Mouse (Mus musculus): ENCODE data around the gene Atp6v1fnb.
A peak's percentile ranks its signal among the peaks of the same experiment; 100 is the strongest.

Atp6v1fnb gene

DNA sequence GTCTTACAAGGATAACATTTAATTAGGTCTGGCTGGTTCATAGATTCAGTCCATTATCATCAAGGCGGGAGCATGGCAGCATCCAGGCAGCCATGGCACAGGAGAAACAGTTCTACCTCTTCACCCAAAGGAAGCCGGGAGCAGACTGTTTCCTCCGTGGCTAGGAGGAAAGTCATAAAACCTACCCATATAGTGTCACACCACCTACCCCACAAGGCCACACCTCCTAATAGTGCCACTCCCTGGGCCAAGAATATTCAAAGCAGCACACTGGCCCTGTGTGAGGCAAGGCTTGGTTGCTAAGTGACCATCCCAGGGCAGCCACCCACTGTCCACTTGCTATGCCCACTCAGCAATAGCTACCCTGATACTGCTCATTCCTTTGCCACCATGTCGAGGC is at the start of gene Atp6v1fnb:
Atp6v1fnb (plus strand) TSS at position 301 of the 400 bp plus-strand sequence.
- no peak for DNase-seq (ENCODE audit: low read depth, low spot score)

DNA sequence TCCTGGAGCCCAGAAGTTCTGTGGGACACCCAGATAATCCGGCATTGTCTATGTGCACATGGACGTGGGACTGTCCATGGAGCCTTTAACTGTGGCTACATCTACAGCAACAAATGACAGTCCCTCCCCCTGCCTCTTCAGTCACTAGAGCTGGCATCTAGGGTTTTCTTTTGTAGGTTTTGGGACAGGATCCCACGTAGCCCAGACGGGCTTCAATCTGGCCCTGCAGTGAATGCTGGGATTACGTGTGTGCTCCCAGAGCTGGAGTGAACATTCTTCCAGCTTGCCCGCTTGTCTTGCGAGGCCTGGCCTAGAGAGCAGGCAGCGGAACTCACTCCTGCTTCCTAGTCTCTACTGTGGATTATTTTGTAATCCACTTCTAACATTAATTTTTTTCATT is 46.1 kb upstream of the Atp6v1fnb start:
- no peak for DNase-seq (ENCODE audit: low read depth, low spot score)

DNA sequence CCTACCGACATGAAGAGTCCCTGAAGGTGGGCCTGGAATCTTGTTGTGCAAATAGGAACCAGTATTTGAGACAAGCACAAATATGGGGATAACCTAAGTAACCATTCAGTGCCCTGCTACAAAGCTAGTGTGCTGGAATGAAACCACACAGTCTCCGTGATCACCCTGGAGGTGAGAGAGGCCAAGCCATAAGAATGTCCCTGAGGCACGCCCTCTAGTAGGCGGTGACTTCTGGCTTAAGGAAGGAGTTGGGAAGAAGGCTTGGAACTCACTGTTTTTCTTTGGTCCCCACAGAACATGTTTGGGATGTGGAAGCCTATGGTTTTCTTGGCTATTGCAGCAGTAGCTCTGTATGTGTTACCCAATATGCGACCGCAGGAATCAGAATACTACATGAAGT is 44.9 kb upstream of the Atp6v1fnb start:
- no peak for DNase-seq (ENCODE audit: low read depth, low spot score)

DNA sequence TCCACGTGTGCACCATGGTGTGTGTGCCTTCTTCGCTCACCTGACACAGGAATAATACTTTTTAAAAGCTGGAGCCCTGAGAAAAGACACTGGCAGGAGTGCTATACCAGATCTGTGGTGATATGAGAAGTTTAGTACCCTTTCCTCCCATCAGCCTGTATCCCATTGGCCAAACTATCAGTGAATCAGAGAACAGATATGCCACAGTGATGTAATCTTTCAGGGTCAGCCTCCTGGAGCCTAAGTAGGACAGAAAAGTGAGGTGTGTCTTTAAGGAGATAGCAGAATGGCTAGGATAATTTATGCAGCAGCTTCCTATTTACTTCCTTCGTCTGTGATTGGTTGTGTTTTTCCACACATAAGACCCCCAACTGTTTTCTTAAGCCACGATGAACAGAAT is 43.1 kb upstream of the Atp6v1fnb start:
- DNase-seq (ENCODE audit: low read depth, low spot score), result no peak

DNA sequence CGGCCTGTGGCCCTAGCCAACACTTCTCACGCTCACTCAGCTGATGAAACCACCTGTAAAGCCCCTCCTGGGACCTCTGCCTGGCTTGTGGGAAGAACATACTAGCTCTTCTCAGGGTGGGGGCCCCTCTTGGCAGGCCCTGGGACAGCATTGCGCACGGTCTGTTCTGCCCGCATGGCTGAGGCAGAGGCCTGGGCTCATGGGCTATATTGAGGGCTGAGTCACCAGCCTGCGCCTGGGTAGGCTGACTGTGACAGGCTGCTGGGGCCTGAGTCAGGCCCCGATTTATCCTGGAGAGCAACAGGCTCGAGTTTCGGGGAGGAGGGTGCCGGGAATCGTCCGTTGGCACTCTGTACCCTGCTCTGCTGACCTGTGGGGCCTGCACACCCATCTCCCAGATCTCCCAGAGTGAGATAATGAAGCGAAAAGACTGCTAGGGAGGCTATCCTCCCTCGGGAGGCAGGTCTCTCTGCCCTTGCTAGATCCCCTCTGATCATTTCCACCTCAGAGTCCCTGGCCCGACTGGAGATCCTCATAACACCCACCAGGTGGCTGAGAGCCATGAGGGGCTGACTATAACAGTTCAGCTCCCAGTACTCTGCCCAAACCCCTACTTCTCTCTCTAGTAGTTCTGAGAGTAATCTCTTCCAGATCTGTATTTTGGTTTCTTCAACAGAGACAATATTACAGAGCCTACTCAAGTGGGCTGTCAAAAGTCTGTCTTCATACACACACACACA is 40.4 kb upstream of the Atp6v1fnb start:
- no peak for DNase-seq (ENCODE audit: low read depth, low spot score)

DNA sequence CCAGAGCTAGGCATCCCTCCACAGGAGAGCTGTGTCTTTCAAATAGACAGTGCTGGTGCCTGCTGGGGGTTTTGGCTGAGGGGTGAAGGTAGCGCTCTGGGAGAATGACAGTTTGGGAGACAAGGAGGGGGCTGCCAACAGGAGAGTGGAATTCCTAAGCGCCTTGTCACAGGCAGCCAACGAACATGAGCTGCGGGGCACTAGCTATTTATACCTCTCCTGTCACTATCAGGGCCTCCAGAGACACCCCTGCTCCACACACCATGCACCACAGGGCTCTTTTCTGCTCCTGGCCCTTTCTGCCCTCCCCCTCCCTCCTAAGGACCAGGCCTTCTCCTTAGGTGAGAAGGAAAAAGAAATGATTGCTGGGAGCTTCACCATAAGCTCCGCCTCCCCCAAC is 39.8 kb upstream of the Atp6v1fnb start:
- no peak for DNase-seq (ENCODE audit: low read depth, low spot score)

DNA sequence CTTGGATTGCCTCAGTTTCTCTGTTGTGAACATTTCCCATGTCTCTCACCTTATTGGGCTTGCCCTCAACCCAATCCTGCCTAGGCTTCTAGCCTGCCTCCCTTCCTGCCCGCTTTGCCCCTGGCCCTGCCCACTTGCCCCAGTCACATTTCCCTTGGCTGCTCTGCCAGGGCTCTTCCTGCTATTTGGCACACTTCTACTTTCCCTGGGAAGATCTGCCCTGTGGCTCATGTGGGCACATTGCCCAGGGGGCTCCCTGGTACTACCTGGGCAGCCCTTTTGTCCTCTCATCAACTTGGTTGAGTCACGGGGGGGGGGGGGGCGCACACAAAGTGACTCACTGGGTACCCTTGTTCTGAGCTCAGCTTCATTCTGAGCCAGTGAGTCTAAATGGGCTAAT is 39.1 kb upstream of the Atp6v1fnb start:
- no peak for DNase-seq (ENCODE audit: low read depth, low spot score)

DNA sequence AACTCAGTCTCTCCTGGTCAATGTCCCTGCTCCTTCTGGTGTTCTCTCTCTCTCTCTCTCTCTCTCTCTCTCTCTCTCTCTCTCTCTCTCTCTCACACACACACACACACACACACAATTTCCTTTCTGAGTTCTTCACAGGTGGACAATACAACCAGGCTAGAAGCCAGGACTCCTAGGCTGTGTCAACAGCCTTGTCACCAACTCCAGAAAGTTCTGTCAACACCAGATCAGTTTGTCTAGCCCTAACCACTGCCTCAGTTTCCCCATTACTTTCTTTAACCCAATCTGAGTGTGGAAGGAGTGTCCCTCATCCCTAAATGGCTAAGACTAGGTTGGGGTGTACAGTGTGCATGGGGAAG is 38.6 kb upstream of the Atp6v1fnb start:
- no peak for DNase-seq (ENCODE audit: low read depth, low spot score)

DNA sequence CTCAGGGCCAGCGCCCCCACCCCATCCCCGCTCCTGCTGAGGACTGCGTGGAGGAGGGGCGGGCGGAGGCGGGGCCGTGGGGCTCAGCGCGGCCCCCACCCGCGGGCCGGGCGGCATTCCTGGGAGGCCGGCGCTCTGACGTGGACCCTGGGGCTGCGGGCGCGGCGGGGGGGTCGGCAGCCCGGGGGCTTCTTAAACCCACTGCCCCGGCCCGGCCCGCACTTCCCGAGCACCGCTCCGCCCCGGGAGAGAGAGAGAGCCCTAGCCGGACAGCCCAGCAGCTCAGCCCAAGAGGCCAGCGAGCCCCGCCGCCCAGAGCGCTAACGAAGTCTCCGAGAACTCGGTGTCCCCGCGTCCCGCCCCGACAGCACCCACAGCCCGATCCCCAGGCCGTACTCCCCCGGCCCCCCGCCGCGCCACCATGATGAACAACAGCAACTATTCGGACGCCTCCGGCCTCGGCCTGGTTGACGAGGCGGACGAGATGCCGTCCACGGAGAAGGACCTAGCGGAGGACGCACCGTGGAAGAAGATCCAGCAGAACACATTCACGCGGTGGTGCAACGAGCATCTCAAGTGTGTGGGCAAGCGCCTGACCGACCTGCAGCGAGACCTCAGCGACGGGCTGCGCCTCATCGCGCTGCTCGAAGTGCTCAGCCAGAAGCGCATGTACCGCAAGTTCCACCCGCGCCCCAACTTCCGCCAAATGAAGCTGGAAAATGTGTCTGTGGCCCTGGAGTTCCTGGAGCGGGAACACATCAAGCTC is 38.0 kb upstream of the Atp6v1fnb start, which contains the start of gene Flnc:
Flnc (plus strand) TSS at position 219 of the 766 bp plus-strand sequence.
- no peak for DNase-seq (ENCODE audit: low read depth, low spot score)

DNA sequence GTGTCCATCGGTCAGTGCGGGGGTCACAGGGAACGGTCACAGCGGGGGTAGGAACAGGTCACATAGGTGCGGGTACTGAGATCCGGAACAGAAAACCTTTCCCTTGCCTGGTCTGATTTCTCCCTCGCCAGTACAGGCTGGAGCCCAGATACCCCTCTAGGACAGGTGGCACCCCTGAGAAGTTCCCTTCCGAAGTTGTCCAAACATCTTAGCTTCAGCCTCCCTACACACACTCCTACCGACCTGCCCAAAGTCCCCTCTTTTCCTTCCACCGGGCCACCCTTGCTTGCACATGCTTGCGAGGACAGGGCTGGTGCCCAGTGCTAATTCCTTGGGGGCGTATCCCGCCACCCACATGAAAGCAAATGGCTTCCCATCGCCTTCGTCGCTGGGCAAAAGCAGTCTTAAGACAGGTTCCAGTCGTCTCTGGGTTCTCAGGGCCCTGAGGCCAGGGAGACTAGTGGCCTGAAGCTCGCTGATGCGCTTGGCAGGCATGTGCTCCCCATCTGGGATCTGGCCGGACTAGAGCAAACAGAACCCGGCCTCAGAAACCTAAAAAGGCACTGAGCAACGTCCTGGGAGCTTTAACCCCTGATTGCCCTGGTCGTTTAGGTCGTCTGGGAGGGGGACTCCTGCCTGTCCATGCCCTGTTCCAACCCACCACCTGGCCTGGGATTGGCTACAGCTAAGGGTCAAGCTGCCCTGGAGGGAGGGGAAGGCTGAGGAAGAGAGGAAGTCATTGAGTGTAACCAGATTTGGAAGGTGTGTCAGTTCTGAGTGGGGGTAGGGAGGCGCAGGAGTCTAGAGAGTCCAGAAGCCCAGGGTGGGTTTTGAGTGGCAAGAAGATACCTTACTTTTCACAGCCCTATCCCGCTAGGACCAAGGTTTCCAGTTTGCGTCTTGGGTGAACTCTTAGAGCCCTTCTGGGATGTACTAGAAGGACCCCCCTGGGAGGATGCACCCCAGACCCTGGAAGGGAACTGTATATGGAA is 37.1 kb upstream of the Atp6v1fnb start:
- no peak for DNase-seq (ENCODE audit: low read depth, low spot score)

DNA sequence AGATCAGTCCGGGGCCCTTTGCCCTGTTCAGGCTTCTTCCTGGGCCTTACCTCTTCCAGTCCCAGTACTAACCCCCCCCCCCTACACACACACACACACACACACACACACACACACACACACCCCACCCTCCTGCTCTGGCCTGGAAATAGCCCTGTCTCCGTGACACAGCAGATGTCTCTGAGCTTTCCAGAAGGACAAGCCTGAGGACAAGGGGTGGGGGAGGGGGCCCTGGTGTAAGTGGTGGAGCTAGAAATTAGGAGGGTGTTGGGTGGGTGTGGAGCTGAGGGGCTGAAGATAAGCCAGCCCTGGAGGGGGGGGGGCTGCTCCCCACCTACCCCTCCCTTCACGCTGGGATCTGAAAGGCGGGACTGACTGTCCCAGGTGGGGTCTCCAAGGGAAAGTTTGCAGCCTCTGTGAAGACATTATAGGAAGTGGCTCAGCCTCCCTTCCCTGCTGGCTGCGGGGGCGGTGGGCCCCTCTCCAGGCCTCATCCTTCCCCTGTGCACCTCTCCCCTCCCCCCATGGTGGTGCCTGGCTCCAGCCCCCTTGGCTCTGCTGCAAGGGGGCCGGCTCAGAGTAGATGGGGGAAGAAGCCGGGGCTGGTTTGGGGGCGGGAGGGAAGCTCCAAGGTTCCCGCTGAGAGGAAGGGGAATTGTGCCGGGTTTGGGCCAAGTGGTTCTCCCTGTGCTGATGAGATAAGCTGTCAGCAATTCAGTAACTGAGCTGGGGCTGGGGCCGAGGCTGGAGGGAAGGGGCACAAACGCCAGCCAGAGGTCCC is 36.1 kb upstream of the Atp6v1fnb start:
- DNase-seq (ENCODE audit: low read depth, low spot score), result no peak

DNA sequence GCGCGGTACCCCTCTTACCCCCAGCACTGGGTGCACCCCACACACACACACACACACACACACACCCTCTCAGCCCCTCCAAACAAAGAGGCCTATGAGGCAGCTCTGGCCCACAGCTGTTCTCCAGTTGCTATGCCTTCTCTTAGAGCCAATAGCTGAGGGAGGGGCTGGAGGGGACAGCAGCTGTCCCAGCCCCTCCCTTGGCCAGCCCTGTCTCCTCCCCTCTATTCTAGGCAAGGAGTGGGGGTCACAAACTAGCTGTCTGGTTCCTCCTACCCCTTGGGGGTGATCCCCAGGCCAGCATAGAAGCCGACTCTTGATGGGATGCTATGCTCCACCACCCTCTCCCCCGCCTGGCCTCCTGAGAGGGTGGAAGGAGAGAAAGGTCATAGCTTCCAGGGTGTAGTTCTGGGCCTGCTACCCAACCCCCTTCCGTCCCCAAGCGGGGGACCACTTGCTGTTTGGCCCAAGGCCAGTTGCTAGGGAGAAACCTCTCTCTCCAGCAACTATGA is 35.2 kb upstream of the Atp6v1fnb start:
- no peak for DNase-seq (ENCODE audit: low read depth, low spot score)

DNA sequence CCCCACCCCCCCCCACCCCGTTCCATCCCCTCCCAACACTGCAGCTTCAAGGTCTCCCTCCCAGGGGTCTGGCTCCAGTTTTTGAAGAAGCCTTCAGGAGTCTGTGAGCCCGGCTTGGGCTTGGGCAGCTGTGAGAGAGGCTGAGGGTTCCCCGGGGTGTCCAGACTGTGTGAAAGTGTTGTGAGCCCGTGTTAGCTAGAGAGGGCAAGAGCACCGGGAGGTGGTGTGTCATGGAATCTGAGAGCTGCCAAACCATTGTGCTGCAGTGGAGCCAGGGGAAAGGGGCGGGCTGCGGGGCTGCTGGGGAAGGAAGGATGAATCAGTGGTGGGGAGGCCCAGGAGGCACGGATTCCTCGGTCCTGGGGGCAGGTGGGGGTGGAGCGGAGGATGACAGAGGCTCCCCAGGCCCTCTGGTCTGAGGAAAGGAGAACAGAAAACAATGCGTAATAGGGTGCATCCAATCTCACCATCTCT is 34.7 kb upstream of the Atp6v1fnb start:
- no peak for DNase-seq (ENCODE audit: low read depth, low spot score)

DNA sequence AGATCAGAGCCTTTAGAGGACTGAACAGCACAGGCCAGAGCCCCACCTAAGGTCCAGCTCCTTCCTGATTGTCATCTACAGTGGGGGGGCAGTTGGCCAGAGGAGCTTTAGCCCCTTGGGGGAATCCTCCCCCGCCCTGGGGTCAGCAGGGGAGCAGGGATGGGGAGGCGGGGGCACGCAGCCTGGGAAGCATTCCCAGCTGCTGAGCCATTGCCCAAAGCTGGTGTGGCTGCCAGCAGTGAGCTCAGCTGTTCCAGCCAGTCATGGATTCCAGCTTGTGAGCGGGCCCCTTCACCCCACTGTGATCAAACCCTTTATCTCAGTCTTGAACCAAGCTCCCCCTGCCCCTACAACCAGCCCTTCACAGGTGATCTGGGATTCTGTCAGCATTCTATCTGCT is 32.0 kb upstream of the Atp6v1fnb start:
- no peak for DNase-seq (ENCODE audit: low read depth, low spot score)

DNA sequence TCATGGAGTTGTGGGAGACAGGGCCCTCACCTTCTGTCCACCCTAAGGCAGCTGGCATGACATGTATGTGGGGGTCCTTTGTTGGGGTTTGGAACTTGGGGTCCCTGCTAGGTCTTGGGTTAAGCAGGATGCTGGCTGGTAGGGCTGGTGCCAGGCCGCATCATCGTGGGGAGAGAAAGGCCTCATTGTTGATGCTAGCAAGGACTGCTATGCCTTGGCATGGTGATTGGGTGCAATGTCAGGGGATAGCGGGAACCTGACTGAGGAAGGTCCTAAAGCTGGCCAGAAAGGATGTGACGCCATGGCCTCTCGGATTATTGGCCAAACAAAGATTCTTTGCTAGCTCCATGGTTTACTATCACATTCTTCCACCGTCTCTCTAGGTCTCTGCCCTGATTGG is 31.4 kb upstream of the Atp6v1fnb start:
- DNase-seq (ENCODE audit: low read depth, low spot score), result no peak

DNA sequence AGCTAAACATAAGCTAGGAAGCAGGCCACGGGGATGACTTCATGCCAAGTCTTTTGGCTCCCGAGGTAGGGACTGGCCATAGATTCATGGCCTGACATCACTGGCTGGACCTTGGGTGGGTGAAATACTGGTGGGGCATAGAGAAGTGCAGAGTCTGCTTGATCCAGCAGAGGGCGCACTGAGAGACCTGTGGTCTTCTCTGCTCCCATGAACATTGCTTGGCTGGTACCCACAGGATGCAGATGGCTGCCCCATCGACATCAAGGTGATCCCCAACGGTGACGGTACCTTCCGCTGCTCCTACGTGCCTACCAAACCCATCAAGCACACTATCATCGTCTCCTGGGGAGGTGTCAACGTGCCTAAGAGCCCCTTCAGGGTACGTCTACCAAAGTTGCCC is 26.5 kb upstream of the Atp6v1fnb start:
- DNase-seq (ENCODE audit: low read depth, low spot score), result peak; percentile 35

DNA sequence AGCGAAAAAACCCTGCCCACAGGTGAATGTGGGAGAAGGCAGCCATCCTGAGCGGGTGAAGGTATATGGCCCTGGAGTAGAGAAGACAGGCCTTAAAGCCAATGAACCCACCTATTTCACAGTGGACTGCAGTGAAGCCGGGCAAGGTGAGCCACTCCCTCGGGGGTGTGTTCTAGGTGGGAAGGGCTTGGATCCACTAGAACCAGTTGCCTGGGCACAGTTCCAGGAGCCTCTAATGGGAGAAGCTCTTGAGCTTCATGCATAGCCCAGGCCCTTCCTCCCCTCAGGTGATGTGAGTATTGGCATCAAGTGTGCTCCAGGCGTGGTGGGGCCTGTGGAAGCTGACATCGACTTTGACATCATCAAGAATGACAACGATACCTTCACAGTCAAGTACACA is 25.9 kb upstream of the Atp6v1fnb start:
- no peak for DNase-seq (ENCODE audit: low read depth, low spot score)

DNA sequence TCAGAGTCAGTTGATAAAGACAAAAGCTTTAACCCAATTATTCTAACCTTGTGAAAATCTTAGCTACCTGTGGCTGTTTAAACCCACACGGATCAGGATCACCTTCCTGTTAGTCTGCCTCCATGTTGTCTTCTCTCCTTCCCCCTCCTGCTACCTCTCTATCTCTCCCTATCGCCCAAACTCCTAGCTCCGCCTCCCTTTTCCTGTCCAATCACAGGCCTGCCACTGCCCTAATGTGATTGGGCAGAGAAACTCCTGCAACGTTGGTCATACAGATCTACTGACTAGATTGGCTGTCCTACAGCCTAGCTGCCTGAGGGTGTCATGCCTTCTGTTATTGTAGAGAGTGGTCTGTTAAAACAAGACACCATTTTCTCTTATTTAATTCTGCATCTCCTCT is 21.4 kb upstream of the Atp6v1fnb start:
- no peak for DNase-seq (ENCODE audit: low read depth, low spot score)

DNA sequence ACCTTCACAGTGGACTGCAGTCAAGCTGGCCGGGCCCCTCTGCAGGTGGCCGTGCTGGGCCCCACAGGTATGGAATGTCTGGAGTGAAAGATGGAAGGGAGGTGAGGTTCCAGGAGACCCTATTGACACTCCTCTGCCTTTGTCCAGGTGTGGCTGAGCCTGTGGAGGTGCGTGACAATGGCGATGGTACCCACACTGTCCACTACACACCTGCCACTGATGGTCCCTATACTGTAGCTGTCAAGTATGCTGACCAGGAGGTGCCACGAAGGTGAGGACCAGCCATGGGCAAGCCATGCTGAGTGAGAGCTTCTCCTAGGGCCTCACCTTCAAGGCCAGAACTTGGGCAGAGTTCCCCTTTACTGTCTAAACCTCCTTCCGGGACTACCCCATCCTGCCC is 20.6 kb upstream of the Atp6v1fnb start:
- no peak for DNase-seq (ENCODE audit: low read depth, low spot score)

DNA sequence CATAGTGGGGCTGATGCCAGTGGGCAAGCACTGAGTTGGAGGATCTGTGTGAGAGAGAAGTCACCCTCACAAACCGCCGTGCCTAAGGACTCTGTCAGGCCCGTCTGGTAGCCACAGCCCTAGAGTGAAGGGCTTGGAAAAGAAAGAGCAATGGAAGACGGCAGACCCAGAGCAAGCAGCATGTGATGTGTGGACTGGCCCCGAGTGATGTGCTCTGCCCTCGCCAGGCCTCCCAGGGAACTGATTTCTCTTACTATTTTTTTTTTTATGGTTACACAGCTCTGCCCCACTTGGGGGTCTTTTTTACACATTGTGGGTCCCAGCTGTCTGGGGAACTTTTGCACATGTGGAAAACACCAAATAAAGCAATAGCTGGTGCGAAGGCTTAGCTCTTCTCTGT is 9.7 kb upstream of the Atp6v1fnb start:
- no peak for DNase-seq (ENCODE audit: low read depth, low spot score)

DNA sequence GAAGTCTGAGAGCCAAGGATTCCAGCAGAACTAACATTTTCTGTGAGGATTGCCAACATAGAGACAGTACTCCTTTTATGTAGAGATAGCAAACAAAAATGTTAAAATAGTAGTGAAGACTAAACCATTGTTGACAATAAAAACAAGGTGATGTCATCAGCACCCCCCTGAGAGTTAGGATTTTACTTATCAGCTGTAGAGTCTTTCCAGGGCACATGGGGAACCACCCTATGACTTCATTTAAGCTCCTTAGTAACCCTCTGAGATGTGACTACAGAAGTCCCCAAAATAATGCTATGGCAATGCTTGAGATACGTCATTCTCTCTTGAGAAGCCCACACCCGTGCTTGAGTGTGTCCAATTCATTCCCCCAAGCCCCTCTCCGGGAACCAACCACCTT is 7.8 kb upstream of the Atp6v1fnb start:
- no peak for DNase-seq (ENCODE audit: low read depth, low spot score)
